Mouse (Mus musculus) granulocyte monocyte progenitor cell, adult 5-6 weeks (primary cell): ENCODE data around the gene Eef2. TPM values are rescaled to one million over a fixed set of nuclear protein-coding genes. Genes with fewer than 3 reads are reported as not detected.

ENCODE experiments used
- ATAC-seq: replicated peaks from 2 replicates; pipeline ENCODE4 v1.8.0; 2016; ENCODE audit warnings: mild to moderate bottlenecking, moderate TSS enrichment, inconsistent platforms; ENCODE audit not compliant: poor library complexity, severe bottlenecking
- total RNA-seq, 2 experiments: library from RNA; stranded (forward) in 1 of 2; stranded (reverse) in 1 of 2; fragments of 200-712, 200-1000 nt in 1 of 2; fragments of >200 nt in 1 of 2; fragmentation: Nextera tagmentation in 1 of 2; gene quantifications; 2 replicates each; pipeline ENCODE4 v1.2.3; 2014 to 2017

The Eef2 gene
- total RNA-seq, 2 experiments from 2014 or later: 843 to 1,576 TPM

DNA sequence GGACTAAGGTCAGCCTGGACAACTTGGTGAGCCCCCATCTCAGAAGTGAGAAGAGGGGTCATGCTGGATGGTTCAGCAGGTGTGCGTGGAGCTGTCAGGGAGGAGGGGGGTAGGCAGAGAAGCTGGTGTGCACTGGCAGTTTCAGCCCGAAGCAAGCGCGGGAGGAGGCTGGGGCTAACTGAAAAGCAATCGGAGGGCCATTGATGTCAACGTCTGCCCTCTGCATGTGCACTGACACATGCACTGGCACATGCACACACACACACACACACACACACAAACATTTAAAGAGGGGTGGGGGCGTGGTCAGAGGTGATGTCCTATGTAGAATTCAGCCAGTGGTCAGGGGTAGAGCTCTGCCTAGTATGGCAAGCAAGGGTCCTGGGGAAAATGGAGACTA, 55.0 kb downstream of the Eef2 start:
- ATAC-seq: no peak

Other genes with a start within 250 kb of the Eef2 start
Only the 30 nearest of the 31 such genes appear.
- gene Gng7, start 161.7 kb upstream of the Eef2 start, total RNA-seq (2014; fragmentation: Nextera tagmentation): 0.30 and 1.5 TPM in 2 replicates
- 0.09 and 0.46 TPM in 2 replicates for gene Gng7, start 161.7 kb upstream of the Eef2 start, total RNA-seq (2017)
- gene Diras1, start 151.0 kb upstream of the Eef2 start, total RNA-seq (2014; fragmentation: Nextera tagmentation): not detected in 2 replicates
- not detected in 2 replicates for gene Diras1, start 151.0 kb upstream of the Eef2 start, total RNA-seq (2017)
- 3.1 and 5.9 TPM in 2 replicates for gene Slc39a3, start 139.2 kb upstream of the Eef2 start, total RNA-seq (2014; fragmentation: Nextera tagmentation)
- gene Slc39a3, start 139.2 kb upstream of the Eef2 start, total RNA-seq (2017): 4.3 and 5.3 TPM in 2 replicates
- 33.8 and 47.9 TPM in 2 replicates for gene Sgta, start 116.5 kb upstream of the Eef2 start, total RNA-seq (2014; fragmentation: Nextera tagmentation)
- gene Sgta, start 116.5 kb upstream of the Eef2 start, total RNA-seq (2017): 37.5 and 41.7 TPM in 2 replicates
- gene Thop1, start 106.6 kb upstream of the Eef2 start, total RNA-seq (2014; fragmentation: Nextera tagmentation): 23.3 and 24.4 TPM in 2 replicates
- gene Thop1, start 106.6 kb upstream of the Eef2 start, total RNA-seq (2017): 24.7 and 26.3 TPM in 2 replicates
- 0.43 TPM in 1 of 2 replicates, not detected in the other for gene Creb3l3, start 77.8 kb upstream of the Eef2 start, total RNA-seq (2014; fragmentation: Nextera tagmentation)
- 0.86 and 1.3 TPM in 2 replicates for gene Creb3l3, start 77.8 kb upstream of the Eef2 start, total RNA-seq (2017)
- 35.0 and 72.7 TPM in 2 replicates for gene Map2k2, start 70.7 kb upstream of the Eef2 start, total RNA-seq (2014; fragmentation: Nextera tagmentation)
- gene Map2k2, start 70.7 kb upstream of the Eef2 start, total RNA-seq (2017): 46.7 and 50.8 TPM in 2 replicates
- 16.1 and 20.6 TPM in 2 replicates for gene Zbtb7a, start 41.4 kb upstream of the Eef2 start, total RNA-seq (2014; fragmentation: Nextera tagmentation)
- gene Zbtb7a, start 41.4 kb upstream of the Eef2 start, total RNA-seq (2017): 7.1 and 8.0 TPM in 2 replicates
- 6.3 and 22.9 TPM in 2 replicates for gene Pias4, start 8.7 kb upstream of the Eef2 start, total RNA-seq (2014; fragmentation: Nextera tagmentation)
- 7.8 and 8.1 TPM in 2 replicates for gene Pias4, start 8.7 kb upstream of the Eef2 start, total RNA-seq (2017)
- gene Dapk3, start 6.4 kb downstream of the Eef2 start, total RNA-seq (2014; fragmentation: Nextera tagmentation): 25.7 and 40.8 TPM in 2 replicates
- 20.5 and 33.0 TPM in 2 replicates for gene Dapk3, start 6.4 kb downstream of the Eef2 start, total RNA-seq (2017)
- gene 4930442H23Rik, start 7.2 kb downstream of the Eef2 start, total RNA-seq (2014; fragmentation: Nextera tagmentation): not detected in 2 replicates
- gene 4930442H23Rik, start 7.2 kb downstream of the Eef2 start, total RNA-seq (2017): not detected in 2 replicates
- not detected in 2 replicates for gene Nmrk2, start 25.4 kb downstream of the Eef2 start, total RNA-seq (2014; fragmentation: Nextera tagmentation)
- not detected in 2 replicates for gene Nmrk2, start 25.4 kb downstream of the Eef2 start, total RNA-seq (2017)
- not detected in 2 replicates for gene Atcay, start 54.2 kb downstream of the Eef2 start, total RNA-seq (2014; fragmentation: Nextera tagmentation)
- gene Atcay, start 54.2 kb downstream of the Eef2 start, total RNA-seq (2017): not detected in 2 replicates
- not detected in 2 replicates for gene Zfr2, start 56.5 kb downstream of the Eef2 start, total RNA-seq (2014; fragmentation: Nextera tagmentation)
- 0.13 TPM in 1 of 2 replicates, not detected in the other for gene Zfr2, start 56.5 kb downstream of the Eef2 start, total RNA-seq (2017)
- 16.8 and 35.6 TPM in 2 replicates for gene Matk, start 76.3 kb downstream of the Eef2 start, total RNA-seq (2014; fragmentation: Nextera tagmentation)
- gene Matk, start 76.3 kb downstream of the Eef2 start, total RNA-seq (2017): 39.1 and 43.9 TPM in 2 replicates
- gene Mrpl54, start 90.3 kb downstream of the Eef2 start, total RNA-seq (2014; fragmentation: Nextera tagmentation): 94.0 and 105 TPM in 2 replicates
- 161 and 185 TPM in 2 replicates for gene Mrpl54, start 90.3 kb downstream of the Eef2 start, total RNA-seq (2017)
- gene Apba3, start 90.3 kb downstream of the Eef2 start, total RNA-seq (2014; fragmentation: Nextera tagmentation): 19.7 and 29.1 TPM in 2 replicates
- 14.2 and 19.9 TPM in 2 replicates for gene Apba3, start 90.3 kb downstream of the Eef2 start, total RNA-seq (2017)
- 1.0 and 8.4 TPM in 2 replicates for gene Tjp3, start 115.0 kb downstream of the Eef2 start, total RNA-seq (2014; fragmentation: Nextera tagmentation)
- 1.3 and 6.2 TPM in 2 replicates for gene Tjp3, start 115.0 kb downstream of the Eef2 start, total RNA-seq (2017)
- gene Pip5k1c, start 116.3 kb downstream of the Eef2 start, total RNA-seq (2014; fragmentation: Nextera tagmentation): 32.4 and 42.7 TPM in 2 replicates
- gene Pip5k1c, start 116.3 kb downstream of the Eef2 start, total RNA-seq (2017): 24.7 and 32.7 TPM in 2 replicates
- 16.2 and 16.3 TPM in 2 replicates for gene Cactin, start 144.5 kb downstream of the Eef2 start, total RNA-seq (2014; fragmentation: Nextera tagmentation)
- 19.4 and 26.5 TPM in 2 replicates for gene Cactin, start 144.5 kb downstream of the Eef2 start, total RNA-seq (2017)
- not detected in 2 replicates for gene Tbxa2r, start 152.1 kb downstream of the Eef2 start, total RNA-seq (2014; fragmentation: Nextera tagmentation)
- 0.09 TPM in 1 of 2 replicates, not detected in the other for gene Tbxa2r, start 152.1 kb downstream of the Eef2 start, total RNA-seq (2017)
- not detected in 2 replicates for gene Gipc3, start 166.6 kb downstream of the Eef2 start, total RNA-seq (2014; fragmentation: Nextera tagmentation)
- not detected in 2 replicates for gene Gipc3, start 166.6 kb downstream of the Eef2 start, total RNA-seq (2017)
- gene Hmg20b, start 173.8 kb downstream of the Eef2 start, total RNA-seq (2014; fragmentation: Nextera tagmentation): 19.1 and 43.4 TPM in 2 replicates
- gene Hmg20b, start 173.8 kb downstream of the Eef2 start, total RNA-seq (2017): 29.8 and 35.5 TPM in 2 replicates
- 12.0 and 17.5 TPM in 2 replicates for gene Mfsd12, start 180.9 kb downstream of the Eef2 start, total RNA-seq (2014; fragmentation: Nextera tagmentation)
- 10.8 and 11.5 TPM in 2 replicates for gene Mfsd12, start 180.9 kb downstream of the Eef2 start, total RNA-seq (2017)
- gene 4930404N11Rik, start 189.2 kb downstream of the Eef2 start, total RNA-seq (2014; fragmentation: Nextera tagmentation): not detected in 2 replicates
- gene 4930404N11Rik, start 189.2 kb downstream of the Eef2 start, total RNA-seq (2017): 0.10 and 0.26 TPM in 2 replicates
- 14.8 and 17.0 TPM in 2 replicates for gene Fzr1, start 201.9 kb downstream of the Eef2 start, total RNA-seq (2014; fragmentation: Nextera tagmentation)
- 13.5 and 15.3 TPM in 2 replicates for gene Fzr1, start 201.9 kb downstream of the Eef2 start, total RNA-seq (2017)
- gene Dohh, start 207.8 kb downstream of the Eef2 start, total RNA-seq (2014; fragmentation: Nextera tagmentation): 12.2 and 34.9 TPM in 2 replicates
- 41.8 and 46.2 TPM in 2 replicates for gene Dohh, start 207.8 kb downstream of the Eef2 start, total RNA-seq (2017)
- 4.0 TPM in 1 of 2 replicates, not detected in the other for gene Gm48551, start 207.8 kb downstream of the Eef2 start, total RNA-seq (2014; fragmentation: Nextera tagmentation)
- gene Gm48551, start 207.8 kb downstream of the Eef2 start, total RNA-seq (2017): 0.30 TPM in 1 of 2 replicates, not detected in the other
- gene Gm48552, start 212.4 kb downstream of the Eef2 start, total RNA-seq (2014; fragmentation: Nextera tagmentation): 2.2 TPM in 1 of 2 replicates, not detected in the other
- gene Gm48552, start 212.4 kb downstream of the Eef2 start, total RNA-seq (2017): not detected in 2 replicates
- gene Smim24, start 216.4 kb downstream of the Eef2 start, total RNA-seq (2014; fragmentation: Nextera tagmentation): 37.5 and 43.6 TPM in 2 replicates
- gene Smim24, start 216.4 kb downstream of the Eef2 start, total RNA-seq (2017): 11.5 and 13.3 TPM in 2 replicates